Mouse (Mus musculus): ENCODE measurements around the gene Gzmg. TPM values are rescaled to one million over a fixed set of nuclear protein-coding genes. Genes with fewer than 3 reads are reported as not detected.
"Not testable (repeated sequence)": the region's sequence is repeated elsewhere in the genome, so short reads cannot be mapped to it uniquely, and the experiment has no call there.

Gzmg gene
- total and polyA plus RNA-seq, 3 experiments: not detected

- Histone ChIP-seq H3K4me1 (ENCODE audit: control insufficient read depth in 1 of 2, insufficient read depth in 2 of 2, low read length in 2 of 2) (no peaks in the 10 kb centered on the region), H3K36me3 (ENCODE audit: control insufficient read depth in 1 of 2, insufficient read depth in 2 of 2, low read length in 2 of 2) (no peaks in the 10 kb centered on the region), H3K27me3 (ENCODE audit: control insufficient read depth in 1 of 2, insufficient read depth in 2 of 2, low read length in 2 of 2) (peaks cover 0 to 1% of the 10 kb centered on the region in 2 experiments; a peak in 1 of 4 replicates), H3K27ac (ENCODE audit: control insufficient read depth, low read depth, low read length) (no peak overlapping the region), H3K9me3 (replicated peaks; ENCODE audit: insufficient read depth, low read length) (no peaks in the 10 kb centered on the region), H3K9ac (ENCODE audit: control insufficient read depth, low read depth, low read length, poor library complexity, severe bottlenecking) (no peak overlapping the region), H3K79me2 (ENCODE audit: control insufficient read depth, insufficient read depth, low read length, poor library complexity) (no peaks in the 10 kb centered on the region), H3K4me3 (ENCODE audit: control insufficient read depth in 1 of 2, insufficient read depth in 1 of 2, low read depth in 2 of 2, low read length in 2 of 2) (no peak overlapping the region)
- TF ChIP-seq NRF1 (IDR thresholded peaks at IDR 0.05; ENCODE audit: insufficient read depth, low read depth, low read length, poor library complexity, severe bottlenecking): no peak
- TF ChIP-seq RAD21 (IDR thresholded peaks at IDR 0.05; ENCODE audit: low read depth, low read length): no peak
- no peak for TF ChIP-seq CHD2 (IDR thresholded peaks at IDR 0.05; ENCODE audit: low read length)
- TF ChIP-seq USF1 (IDR thresholded peaks at IDR 0.05; ENCODE audit: low read depth, low read length): no peak
- no peak for TF ChIP-seq ZMIZ1 (IDR thresholded peaks at IDR 0.05; ENCODE audit: low read depth, low read length)
- TF ChIP-seq KAT2A (conservative IDR thresholded peaks at IDR 0.05; ENCODE audit: low read depth, low read length): no peak
- no peak for DNase-seq (ENCODE audit: low read depth, low spot score)
Observed at GRCm38 (mm10) chr14:56123516-56123915, 35.9 kb downstream of the Gzmg start.

- Histone ChIP-seq H3K4me3 (ENCODE audit: control insufficient read depth in 1 of 2, insufficient read depth in 1 of 2, low read depth in 2 of 2, low read length in 2 of 2) (no peak within 1 kb of the TSS), H3K36me3 (ENCODE audit: control insufficient read depth in 1 of 2, insufficient read depth in 2 of 2, low read length in 2 of 2) (no peaks in the 10 kb centered on the region), H3K79me2 (ENCODE audit: control insufficient read depth, insufficient read depth, low read length, poor library complexity) (no peaks in the 10 kb centered on the region), H3K27ac (ENCODE audit: control insufficient read depth, low read depth, low read length) (no peak within 1 kb of the TSS), H3K27me3 (ENCODE audit: control insufficient read depth in 1 of 2, insufficient read depth in 2 of 2, low read length in 2 of 2) (peaks cover 1 to 2% of the 10 kb centered on the region in 2 experiments; a peak in 2 of 4 replicates), H3K9ac (ENCODE audit: control insufficient read depth, low read depth, low read length, poor library complexity, severe bottlenecking) (no peak within 1 kb of the TSS), H3K9me3 (replicated peaks; ENCODE audit: insufficient read depth, low read length) (no peaks in the 10 kb centered on the region), H3K4me1 (ENCODE audit: control insufficient read depth in 1 of 2, insufficient read depth in 2 of 2, low read length in 2 of 2) (no peaks in the 10 kb centered on the region)
- TF ChIP-seq RAD21 (IDR thresholded peaks at IDR 0.05; ENCODE audit: low read depth, low read length) (no peak), JUND (IDR thresholded peaks at IDR 0.05; ENCODE audit: low read depth, low read length) (no peak), MYC (IDR thresholded peaks at IDR 0.05; ENCODE audit: low read depth, low read length) (no peak), RCOR1 (IDR thresholded peaks at IDR 0.05; ENCODE audit: low read depth, low read length) (no peak), E2F4 (IDR thresholded peaks at IDR 0.05; ENCODE audit: borderline replicate concordance, low read depth, low read length) (no peak), USF2 (IDR thresholded peaks at IDR 0.05; ENCODE audit: borderline replicate concordance in 1 of 2, insufficient read depth in 1 of 2, low read depth in 1 of 2, low read length in 2 of 2) (no peak), UBTF (IDR thresholded peaks at IDR 0.05; ENCODE audit: borderline replicate concordance, insufficient read depth, low read depth, low read length) (no peak), NELFE (IDR thresholded peaks at IDR 0.05; ENCODE audit: low read depth, low read length) (no peak), CTCF (IDR thresholded peaks at IDR 0.05 in 2 of 3, conservative IDR thresholded peaks at IDR 0.05 in 1 of 3; ENCODE audit: control insufficient read depth in 1 of 3, insufficient read depth in 1 of 3, low read depth in 2 of 3, low read length in 3 of 3, poor library complexity in 1 of 3, severe bottlenecking in 1 of 3) (no peak), MAX (IDR thresholded peaks at IDR 0.05; ENCODE audit: low read length) (no peak), ETS1 (IDR thresholded peaks at IDR 0.05; ENCODE audit: low read depth, low read length) (no peak), POLR2AphosphoS2 (IDR thresholded peaks at IDR 0.05; ENCODE audit: low read length) (no peak), GATA1 (IDR thresholded peaks at IDR 0.05; ENCODE audit: low read depth, low read length) (no peak), ZMIZ1 (IDR thresholded peaks at IDR 0.05; ENCODE audit: low read depth, low read length) (no peak), SIN3A (IDR thresholded peaks at IDR 0.05; ENCODE audit: low read length) (no peak), MXI1 (IDR thresholded peaks at IDR 0.05; ENCODE audit: low read depth, low read length) (no peak)
- no peak for DNase-seq (ENCODE audit: low read depth, low spot score)
Observed at GRCm38 (mm10) chr14:56120525-56120924, 38.9 kb downstream of the Gzmg start, which contains the start of gene Gzme. Gene Gzme (minus strand): TSS chr14:56120625.

- not testable (repeated sequence) for H3K4me1 ChIP-seq (ENCODE audit: control insufficient read depth in 1 of 2, insufficient read depth in 2 of 2, low read length in 2 of 2); H3K9ac ChIP-seq (ENCODE audit: control insufficient read depth, low read depth, low read length, poor library complexity, severe bottlenecking); DNase-seq (ENCODE audit: low read depth, low spot score); H3K9me3 ChIP-seq (replicated peaks; ENCODE audit: insufficient read depth, low read length); H3K36me3 ChIP-seq (ENCODE audit: control insufficient read depth in 1 of 2, insufficient read depth in 2 of 2, low read length in 2 of 2); H3K27me3 ChIP-seq (ENCODE audit: control insufficient read depth in 1 of 2, insufficient read depth in 2 of 2, low read length in 2 of 2); H3K27ac ChIP-seq (ENCODE audit: control insufficient read depth, low read depth, low read length); H3K79me2 ChIP-seq (ENCODE audit: control insufficient read depth, insufficient read depth, low read length, poor library complexity); H3K4me3 ChIP-seq (ENCODE audit: control insufficient read depth in 1 of 2, insufficient read depth in 1 of 2, low read depth in 2 of 2, low read length in 2 of 2)
Observed at GRCm38 (mm10) chr14:56115531-56116310, 43.7 kb downstream of the Gzmg start.

All from MEL (cell line).